Mouse (Mus musculus): ENCODE results near the gene Gm49721. TPM values are rescaled to one million over a fixed set of nuclear protein-coding genes. Genes with fewer than 3 reads are reported as not detected.
A peak's percentile ranks its signal among the peaks of the same experiment; 100 is the strongest.
"Not testable (repeated sequence)": the region's sequence is repeated elsewhere in the genome, so short reads cannot be mapped to it uniquely, and the experiment has no call there.

Gm49721 gene
- polyA plus RNA-seq, 1 experiment from 2014 or later = not detected

GRCm38 (mm10) chr17:6960349-6960748 lies 18.4 kb upstream of the Gm49721 start:
- not testable (repeated sequence) for ATAC-seq (ENCODE audit: low FRiP score, low TSS enrichment); DNase-seq; H3K27me3 ChIP-seq (ENCODE audit: control insufficient read depth, insufficient read depth, low read length); H3K4me1 ChIP-seq (ENCODE audit: control insufficient read depth, insufficient read depth, low read length); H3K27ac ChIP-seq (replicated peaks; ENCODE audit: low read depth, low read length); H3K9ac ChIP-seq (replicated peaks; ENCODE audit: low read length); H3K9me3 ChIP-seq (ENCODE audit: control insufficient read depth, low read length); H3K36me3 ChIP-seq (ENCODE audit: control insufficient read depth, insufficient read depth, low read length)
- 0% methylated on average over 12 of the region's 12 CpGs for WGBS
- Histone ChIP-seq H3K4me2 (ENCODE audit: low read length) (peak overlapping the region; percentile 49), H3K4me3 (replicated peaks; ENCODE audit: low read depth, low read length) (peak overlapping the region; percentile 44)

- peak within 1 kb of the TSS; percentile 49 for H3K4me2 ChIP-seq (ENCODE audit: low read length)
- H3K27me3 ChIP-seq (ENCODE audit: control insufficient read depth, insufficient read depth, low read length); H3K9me3 ChIP-seq (ENCODE audit: control insufficient read depth, low read length); ATAC-seq (ENCODE audit: low FRiP score, low TSS enrichment); H3K9ac ChIP-seq (replicated peaks; ENCODE audit: low read length); H3K36me3 ChIP-seq (ENCODE audit: control insufficient read depth, insufficient read depth, low read length); H3K4me1 ChIP-seq (ENCODE audit: control insufficient read depth, insufficient read depth, low read length): not testable (repeated sequence)
- 0 out of 2 replicates have a peak within 1 kb of the TSS, but pooled peaks have one; percentile 45 for H3K27ac ChIP-seq (replicated peaks; ENCODE audit: low read depth, low read length)
- peak; percentile 25 for DNase-seq
- H3K4me3 ChIP-seq (replicated peaks; ENCODE audit: low read depth, low read length) = peak within 1 kb of the TSS; percentile 44
- WGBS = under 1% methylated on average over 38 of the region's 51 CpGs
Observed at GRCm38 (mm10) chr17:6960776-6961175, 17.9 kb upstream of the Gm49721 start, which contains the start of gene Tagap1. Gene Tagap1, minus strand, starts transcription at chr17:6961156.

GRCm38 (mm10) chr17:6961181-6962000 lies 17.3 kb upstream of the Gm49721 start:
- not testable (repeated sequence) for H3K27ac ChIP-seq (replicated peaks; ENCODE audit: low read depth, low read length); H3K4me1 ChIP-seq (ENCODE audit: control insufficient read depth, insufficient read depth, low read length); H3K9ac ChIP-seq (replicated peaks; ENCODE audit: low read length); H3K36me3 ChIP-seq (ENCODE audit: control insufficient read depth, insufficient read depth, low read length); H3K9me3 ChIP-seq (ENCODE audit: control insufficient read depth, low read length); H3K27me3 ChIP-seq (ENCODE audit: control insufficient read depth, insufficient read depth, low read length)
- WGBS = 2% methylated on average over 14 of the region's 48 CpGs
- ATAC-seq (ENCODE audit: low FRiP score, low TSS enrichment) (peak; percentile 97), DNase-seq (peak; percentile 14)
- peak overlapping the region; percentile 42 for H3K4me2 ChIP-seq (ENCODE audit: low read length)
- peak overlapping the region; percentile 44 for H3K4me3 ChIP-seq (replicated peaks; ENCODE audit: low read depth, low read length)

- not testable (repeated sequence) for ATAC-seq (ENCODE audit: low FRiP score, low TSS enrichment)
Observed at GRCm38 (mm10) chr17:6962339-6962738, 16.4 kb upstream of the Gm49721 start.

GRCm38 (mm10) chr17:6962936-6963335 lies 15.8 kb upstream of the Gm49721 start:
- H3K27ac ChIP-seq (replicated peaks; ENCODE audit: low read depth, low read length); DNase-seq: not testable (repeated sequence)
- WGBS = 82% methylated on average over 4 of the region's 4 CpGs

More at GRCm38 (mm10) chr17:6962339-6962738, 16.4 kb upstream of the Gm49721 start:
- H3K36me3 ChIP-seq (ENCODE audit: control insufficient read depth, insufficient read depth, low read length); H3K27me3 ChIP-seq (ENCODE audit: control insufficient read depth, insufficient read depth, low read length); DNase-seq; H3K9ac ChIP-seq (replicated peaks; ENCODE audit: low read length); H3K4me3 ChIP-seq (replicated peaks; ENCODE audit: low read depth, low read length); H3K4me1 ChIP-seq (ENCODE audit: control insufficient read depth, insufficient read depth, low read length); H3K27ac ChIP-seq (replicated peaks; ENCODE audit: low read depth, low read length); H3K9me3 ChIP-seq (ENCODE audit: control insufficient read depth, low read length); H3K4me2 ChIP-seq (ENCODE audit: low read length): not testable (repeated sequence)
- 83% methylated on average over 4 of the region's 6 CpGs for WGBS

GRCm38 (mm10) chr17:6965364-6965763 lies 13.3 kb upstream of the Gm49721 start:
- DNase-seq = peak; percentile 59
- H3K27me3 ChIP-seq (ENCODE audit: control insufficient read depth, insufficient read depth, low read length); ATAC-seq (ENCODE audit: low FRiP score, low TSS enrichment); H3K36me3 ChIP-seq (ENCODE audit: control insufficient read depth, insufficient read depth, low read length); H3K4me3 ChIP-seq (replicated peaks; ENCODE audit: low read depth, low read length); H3K4me2 ChIP-seq (ENCODE audit: low read length); H3K9me3 ChIP-seq (ENCODE audit: control insufficient read depth, low read length); H3K4me1 ChIP-seq (ENCODE audit: control insufficient read depth, insufficient read depth, low read length); H3K9ac ChIP-seq (replicated peaks; ENCODE audit: low read length); H3K27ac ChIP-seq (replicated peaks; ENCODE audit: low read depth, low read length): not testable (repeated sequence)
- 8% methylated on average over 5 of the region's 6 CpGs for WGBS

More at GRCm38 (mm10) chr17:6962936-6963335, 15.8 kb upstream of the Gm49721 start:
- H3K4me2 ChIP-seq (ENCODE audit: low read length); H3K27me3 ChIP-seq (ENCODE audit: control insufficient read depth, insufficient read depth, low read length); H3K4me1 ChIP-seq (ENCODE audit: control insufficient read depth, insufficient read depth, low read length); ATAC-seq (ENCODE audit: low FRiP score, low TSS enrichment); H3K9me3 ChIP-seq (ENCODE audit: control insufficient read depth, low read length); H3K9ac ChIP-seq (replicated peaks; ENCODE audit: low read length); H3K4me3 ChIP-seq (replicated peaks; ENCODE audit: low read depth, low read length); H3K36me3 ChIP-seq (ENCODE audit: control insufficient read depth, insufficient read depth, low read length): not testable (repeated sequence)

- H3K27ac ChIP-seq (replicated peaks; ENCODE audit: low read depth, low read length); H3K36me3 ChIP-seq (ENCODE audit: control insufficient read depth, insufficient read depth, low read length); H3K9ac ChIP-seq (replicated peaks; ENCODE audit: low read length); ATAC-seq (ENCODE audit: low FRiP score, low TSS enrichment); H3K4me2 ChIP-seq (ENCODE audit: low read length); DNase-seq; H3K9me3 ChIP-seq (ENCODE audit: control insufficient read depth, low read length); H3K4me3 ChIP-seq (replicated peaks; ENCODE audit: low read depth, low read length); H3K4me1 ChIP-seq (ENCODE audit: control insufficient read depth, insufficient read depth, low read length); H3K27me3 ChIP-seq (ENCODE audit: control insufficient read depth, insufficient read depth, low read length): not testable (repeated sequence)
- WGBS = no CpG with 5 or more reads among the region's 1 CpGs
Observed at GRCm38 (mm10) chr17:6967673-6968072, 11.0 kb upstream of the Gm49721 start.

- not testable (repeated sequence) for DNase-seq; H3K27ac ChIP-seq (replicated peaks; ENCODE audit: low read depth, low read length); H3K4me2 ChIP-seq (ENCODE audit: low read length); H3K9me3 ChIP-seq (ENCODE audit: control insufficient read depth, low read length); H3K4me1 ChIP-seq (ENCODE audit: control insufficient read depth, insufficient read depth, low read length); H3K36me3 ChIP-seq (ENCODE audit: control insufficient read depth, insufficient read depth, low read length); H3K4me3 ChIP-seq (replicated peaks; ENCODE audit: low read depth, low read length); H3K9ac ChIP-seq (replicated peaks; ENCODE audit: low read length); H3K27me3 ChIP-seq (ENCODE audit: control insufficient read depth, insufficient read depth, low read length); ATAC-seq (ENCODE audit: low FRiP score, low TSS enrichment)
- WGBS = no CpG with 5 or more reads among the region's 8 CpGs
Observed at GRCm38 (mm10) chr17:6970334-6970733, 8.4 kb upstream of the Gm49721 start, which contains the start of gene Rnaset2b. Gene Rnaset2b, plus strand, starts transcription at chr17:6970634.

GRCm38 (mm10) chr17:6971238-6971637 lies 7.5 kb upstream of the Gm49721 start:
- not testable (repeated sequence) for H3K4me3 ChIP-seq (replicated peaks; ENCODE audit: low read depth, low read length); H3K4me2 ChIP-seq (ENCODE audit: low read length); H3K27me3 ChIP-seq (ENCODE audit: control insufficient read depth, insufficient read depth, low read length); H3K36me3 ChIP-seq (ENCODE audit: control insufficient read depth, insufficient read depth, low read length); H3K27ac ChIP-seq (replicated peaks; ENCODE audit: low read depth, low read length); ATAC-seq (ENCODE audit: low FRiP score, low TSS enrichment); DNase-seq; H3K9ac ChIP-seq (replicated peaks; ENCODE audit: low read length); H3K9me3 ChIP-seq (ENCODE audit: control insufficient read depth, low read length); H3K4me1 ChIP-seq (ENCODE audit: control insufficient read depth, insufficient read depth, low read length)
- 86% methylated on average over 8 of the region's 8 CpGs for WGBS

All from midbrain, embryonic 14.5 days (tissue).